Mouse (Mus musculus): ENCODE data around the gene Kcnma1. TPM values are rescaled to one million over a fixed set of nuclear protein-coding genes. Genes with fewer than 3 reads are reported as not detected.

The Kcnma1 gene
- total and polyA plus RNA-seq, 3 experiments = not detected

GRCm38 (mm10) chr14:23734200-23734599 is 280.1 kb downstream of the Kcnma1 start:
- no peaks in the 10 kb centered on the region for H3K79me2 ChIP-seq (ENCODE audit: control insufficient read depth, insufficient read depth, low read length, poor library complexity)
- TF ChIP-seq TAL1 (IDR thresholded peaks at IDR 0.05; ENCODE audit: low read length) (no peak), E2F4 (IDR thresholded peaks at IDR 0.05; ENCODE audit: borderline replicate concordance, low read depth, low read length) (no peak), POLR2AphosphoS2 (IDR thresholded peaks at IDR 0.05; ENCODE audit: low read length) (no peak), GABPA (IDR thresholded peaks at IDR 0.05; ENCODE audit: low read depth, low read length) (no peak), MYC (IDR thresholded peaks at IDR 0.05; ENCODE audit: low read depth, low read length) (no peak)
- DNase-seq (ENCODE audit: low read depth, low spot score) = no peak
- H3K27ac ChIP-seq (ENCODE audit: control insufficient read depth, low read depth, low read length) = no peak overlapping the region
- H3K9ac ChIP-seq (ENCODE audit: control insufficient read depth, low read depth, low read length, poor library complexity, severe bottlenecking) = no peak overlapping the region
- H3K4me3 ChIP-seq (ENCODE audit: control insufficient read depth in 1 of 2, insufficient read depth in 1 of 2, low read depth in 2 of 2, low read length in 2 of 2) = no peak overlapping the region
- no peaks in the 10 kb centered on the region for H3K9me3 ChIP-seq (replicated peaks; ENCODE audit: insufficient read depth, low read length)
- no peaks in the 10 kb centered on the region for H3K36me3 ChIP-seq (ENCODE audit: control insufficient read depth in 1 of 2, insufficient read depth in 2 of 2, low read length in 2 of 2)
- H3K27me3 ChIP-seq (ENCODE audit: control insufficient read depth in 1 of 2, insufficient read depth in 2 of 2, low read length in 2 of 2) = no peaks in the 10 kb centered on the region
- H3K4me1 ChIP-seq (ENCODE audit: control insufficient read depth in 1 of 2, insufficient read depth in 2 of 2, low read length in 2 of 2) = no peaks in the 10 kb centered on the region

- H3K4me1 ChIP-seq (ENCODE audit: control insufficient read depth in 1 of 2, insufficient read depth in 2 of 2, low read length in 2 of 2) = no peaks in the 10 kb centered on the region
- H3K27me3 ChIP-seq (ENCODE audit: control insufficient read depth in 1 of 2, insufficient read depth in 2 of 2, low read length in 2 of 2) = no peaks in the 10 kb centered on the region
- TF ChIP-seq CTCF (IDR thresholded peaks at IDR 0.05 in 2 of 3, conservative IDR thresholded peaks at IDR 0.05 in 1 of 3; ENCODE audit: control insufficient read depth in 1 of 3, insufficient read depth in 1 of 3, low read depth in 2 of 3, low read length in 3 of 3, poor library complexity in 1 of 3, severe bottlenecking in 1 of 3) (no peak), CHD1 (IDR thresholded peaks at IDR 0.05; ENCODE audit: low read depth, low read length) (no peak), GABPA (IDR thresholded peaks at IDR 0.05; ENCODE audit: low read depth, low read length) (no peak)
- peak; percentile 18 for DNase-seq (ENCODE audit: low read depth, low spot score)
- no peak overlapping the region for H3K4me3 ChIP-seq (ENCODE audit: control insufficient read depth in 1 of 2, insufficient read depth in 1 of 2, low read depth in 2 of 2, low read length in 2 of 2)
- H3K27ac ChIP-seq (ENCODE audit: control insufficient read depth, low read depth, low read length) = no peak overlapping the region
- no peaks in the 10 kb centered on the region for H3K9me3 ChIP-seq (replicated peaks; ENCODE audit: insufficient read depth, low read length)
- H3K36me3 ChIP-seq (ENCODE audit: control insufficient read depth in 1 of 2, insufficient read depth in 2 of 2, low read length in 2 of 2) = no peaks in the 10 kb centered on the region
- H3K79me2 ChIP-seq (ENCODE audit: control insufficient read depth, insufficient read depth, low read length, poor library complexity) = no peaks in the 10 kb centered on the region
- H3K9ac ChIP-seq (ENCODE audit: control insufficient read depth, low read depth, low read length, poor library complexity, severe bottlenecking) = no peak overlapping the region
Measured at GRCm38 (mm10) chr14:23729377-23729776, 284.9 kb downstream of the Kcnma1 start.

- Histone ChIP-seq H3K9ac (ENCODE audit: control insufficient read depth, low read depth, low read length, poor library complexity, severe bottlenecking) (no peak overlapping the region), H3K27me3 (ENCODE audit: control insufficient read depth in 1 of 2, insufficient read depth in 2 of 2, low read length in 2 of 2) (no peaks in the 10 kb centered on the region), H3K27ac (ENCODE audit: control insufficient read depth, low read depth, low read length) (no peak overlapping the region), H3K79me2 (ENCODE audit: control insufficient read depth, insufficient read depth, low read length, poor library complexity) (no peaks in the 10 kb centered on the region), H3K9me3 (replicated peaks; ENCODE audit: insufficient read depth, low read length) (no peaks in the 10 kb centered on the region), H3K4me1 (ENCODE audit: control insufficient read depth in 1 of 2, insufficient read depth in 2 of 2, low read length in 2 of 2) (no peaks in the 10 kb centered on the region), H3K36me3 (ENCODE audit: control insufficient read depth in 1 of 2, insufficient read depth in 2 of 2, low read length in 2 of 2) (no peaks in the 10 kb centered on the region), H3K4me3 (ENCODE audit: control insufficient read depth in 1 of 2, insufficient read depth in 1 of 2, low read depth in 2 of 2, low read length in 2 of 2) (no peak overlapping the region)
- no peak for TF ChIP-seq GATA1 (IDR thresholded peaks at IDR 0.05; ENCODE audit: low read depth, low read length)
- TF ChIP-seq TBP (IDR thresholded peaks at IDR 0.05; ENCODE audit: low read depth, low read length) = no peak
- no peak for TF ChIP-seq GABPA (IDR thresholded peaks at IDR 0.05; ENCODE audit: low read depth, low read length)
- TF ChIP-seq JUND (IDR thresholded peaks at IDR 0.05; ENCODE audit: low read depth, low read length) = no peak
- no peak for TF ChIP-seq MAX (IDR thresholded peaks at IDR 0.05; ENCODE audit: low read length)
- no peak for TF ChIP-seq E2F4 (IDR thresholded peaks at IDR 0.05; ENCODE audit: borderline replicate concordance, low read depth, low read length)
- no peak for TF ChIP-seq TCF12 (IDR thresholded peaks at IDR 0.05; ENCODE audit: low read depth, low read length)
- TF ChIP-seq ELF1 (IDR thresholded peaks at IDR 0.05; ENCODE audit: low read depth, low read length) = no peak
- TF ChIP-seq MEF2A (IDR thresholded peaks at IDR 0.05; ENCODE audit: extremely low read depth, insufficient replicate concordance, low read depth, low read length, poor library complexity, severe bottlenecking) = no peak
- no peak for TF ChIP-seq NRF1 (IDR thresholded peaks at IDR 0.05; ENCODE audit: insufficient read depth, low read depth, low read length, poor library complexity, severe bottlenecking)
- no peak for TF ChIP-seq HCFC1 (IDR thresholded peaks at IDR 0.05; ENCODE audit: low read depth, low read length)
- TF ChIP-seq USF1 (IDR thresholded peaks at IDR 0.05; ENCODE audit: low read depth, low read length) = no peak
- no peak for TF ChIP-seq CHD2 (IDR thresholded peaks at IDR 0.05; ENCODE audit: low read length)
- TF ChIP-seq RAD21 (IDR thresholded peaks at IDR 0.05; ENCODE audit: low read depth, low read length) = no peak
- TF ChIP-seq USF2 (IDR thresholded peaks at IDR 0.05; ENCODE audit: borderline replicate concordance in 1 of 2, insufficient read depth in 1 of 2, low read depth in 1 of 2, low read length in 2 of 2) = no peak
- DNase-seq (ENCODE audit: low read depth, low spot score) = no peak
Measured at GRCm38 (mm10) chr14:23723701-23724430, 290.4 kb downstream of the Kcnma1 start.

All from MEL (cell line).